Mouse (Mus musculus): ENCODE measurements around the gene Smad9.

- TF ChIP-seq POLR2A (IDR thresholded peaks at IDR 0.05; ENCODE audit: low read depth, low read length): no peak
- no peak for TF ChIP-seq CTCF (conservative IDR thresholded peaks at IDR 0.05; ENCODE audit: insufficient read depth, insufficient read length, low read depth, low read length)
Measured at GRCm38 (mm10) chr3:54741965-54742364, 13.4 kb upstream of the Smad9 start.

All from kidney, adult 2 months (tissue).